Mouse (Mus musculus) lung, embryonic 15.5 days (tissue): Measurements from ENCODE around the gene Il9r. TPM values are rescaled to one million over a fixed set of nuclear protein-coding genes. Genes with fewer than 3 reads are reported as not detected.
A peak's percentile ranks its signal among the peaks of the same experiment; 100 is the strongest.

Experiments used
- ATAC-seq: fragments of 200-750 bp; cut with Nextera tagmentation; 2 replicates; pipeline ENCODE4 v1.8.0; 2017; ENCODE audit warnings: moderate number of reproducible peaks, borderline replicate concordance; ENCODE audit not compliant: low FRiP score, low TSS enrichment; ENCODE audit errors: extremely low read depth
- H3K27ac ChIP-seq: fragments of 300-500 bp; sonication (generic); 2 replicates; pipeline ENCODE4 v1.5.1; 2015; ENCODE audit warnings: moderate library complexity, mild to moderate bottlenecking, inconsistent platforms
- H3K27me3 ChIP-seq: fragments of 300-500 bp; sonication (generic); 2 replicates; pipeline ENCODE4 v1.6.1; 2015; ENCODE audit warnings: inconsistent platforms
- H3K36me3 ChIP-seq: fragments of 300-500 bp; sonication (generic); 2 replicates; pipeline ENCODE4 v1.6.1; 2015; ENCODE audit warnings: inconsistent platforms
- H3K4me1 ChIP-seq: fragments of 300-500 bp; sonication (generic); 2 replicates; pipeline ENCODE4 v1.6.1; 2015; ENCODE audit warnings: inconsistent platforms
- H3K4me2 ChIP-seq: fragments of 300-500 bp; sonication (generic); 2 replicates; pipeline ENCODE4 v1.6.1; 2015; ENCODE audit warnings: inconsistent platforms, mild to moderate bottlenecking, moderate library complexity
- H3K4me3 ChIP-seq: fragments of 300-500 bp; sonication (generic); 2 replicates; pipeline ENCODE4 v1.5.1; 2015; ENCODE audit warnings: mild to moderate bottlenecking, inconsistent platforms
- H3K9ac ChIP-seq: fragments of 300-500 bp; sonication (generic); 2 replicates; pipeline ENCODE4 v1.6.1; 2015; ENCODE audit warnings: inconsistent platforms
- H3K9me3 ChIP-seq: fragments of 300-500 bp; sonication (generic); 2 replicates; pipeline ENCODE4 v1.6.1; 2016; ENCODE audit warnings: inconsistent platforms
- WGBS: fragments of 180-500 bp; shearing (Covaris S2); methylation state at CpG from one replicate; pipeline ENCODE4 v1.1.7; 2015; 5-methylcytosine and 5-hydroxymethylcytosine counted together
- polyA plus RNA-seq: library from polyadenylated mRNA; unstranded; fragments of >200 nt; fragmentation: Nextera tagmentation; extraction: Ambion mirVana; gene quantifications from 2 replicates; pipeline ENCODE4 v1.2.1, GENCODE M21; 2015

Gene Il9r
- polyA plus RNA-seq, 1 experiment from 2014 or later: 0.45 TPM

DNA sequence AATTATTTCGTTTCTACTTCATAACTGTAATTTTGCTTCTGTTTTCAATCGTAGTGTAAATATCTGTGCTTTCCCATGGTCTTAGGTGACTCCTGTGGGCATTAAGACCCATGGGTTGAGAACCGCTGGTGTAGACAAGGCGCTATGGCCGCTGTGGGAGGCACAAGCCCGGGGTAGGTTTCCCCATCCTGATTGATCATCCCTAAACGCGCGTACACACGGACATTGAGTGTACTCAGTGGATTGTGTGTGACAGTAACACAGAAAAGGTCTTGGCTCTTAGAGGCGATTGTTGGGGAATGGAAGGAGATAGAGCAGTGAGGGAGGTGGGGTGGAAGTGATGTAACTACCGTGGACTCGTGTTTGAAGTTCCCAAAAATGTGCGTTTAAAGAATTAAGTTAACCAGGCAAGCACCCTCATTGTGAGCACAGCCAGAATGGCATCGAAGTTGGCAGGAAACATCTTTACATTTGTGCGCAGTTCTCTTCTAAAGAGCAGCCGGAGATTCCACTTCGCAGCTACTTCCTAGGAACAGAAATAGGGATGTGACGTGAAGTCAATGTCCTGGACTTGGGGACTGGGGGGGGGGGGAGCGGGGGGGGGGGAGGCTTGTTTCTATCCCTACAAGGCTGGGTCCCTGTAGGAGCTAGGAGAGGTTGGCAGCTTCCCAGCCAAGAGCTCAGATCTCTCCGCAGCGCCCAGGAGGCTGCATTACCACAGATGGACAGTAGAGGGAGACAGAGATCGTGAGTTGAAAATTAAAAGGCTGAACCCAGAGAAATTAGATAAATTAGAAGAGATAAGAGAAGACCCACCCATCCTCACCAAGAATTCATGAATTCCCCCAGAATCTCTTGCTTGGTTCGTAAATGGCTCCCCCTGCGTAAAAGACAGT lies 17.9 kb downstream of the Il9r start:
- no peaks in the 10 kb centered on the region for H3K36me3 ChIP-seq
- no peaks in the 10 kb centered on the region for H3K4me1 ChIP-seq
- H3K4me3 ChIP-seq: no peak overlapping the region
- no peak overlapping the region for H3K9ac ChIP-seq
- no peaks in the 10 kb centered on the region for H3K9me3 ChIP-seq
- H3K27me3 ChIP-seq: 0 out of 2 replicates have a peak, but pooled peaks cover 3% of the 10 kb centered on the region
- H3K4me2 ChIP-seq: no peak overlapping the region
- WGBS: 43% methylated on average over 23 of the region's 25 CpGs
- H3K27ac ChIP-seq: no peak overlapping the region
- no peak for ATAC-seq

DNA sequence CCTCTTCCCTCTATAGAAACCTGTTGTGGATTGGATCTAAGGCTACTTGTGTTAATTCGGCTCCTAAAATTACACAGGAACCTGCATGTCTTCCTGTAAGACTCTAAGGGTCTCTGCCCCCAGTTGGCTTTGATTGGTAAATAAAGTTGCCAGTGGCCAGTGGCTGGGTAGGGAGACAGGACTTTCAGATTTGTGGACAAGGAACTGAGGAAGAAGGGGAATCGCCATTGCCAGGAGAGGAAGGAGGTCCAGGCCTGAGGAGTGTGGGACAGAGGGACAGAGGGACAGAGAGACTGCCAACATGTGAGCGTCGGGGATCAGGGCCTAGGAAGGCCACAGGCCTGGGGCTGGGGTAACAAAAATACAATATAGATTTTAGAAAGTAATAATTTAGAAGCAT lies 18.8 kb downstream of the Il9r start:
- no peaks in the 10 kb centered on the region for H3K4me1 ChIP-seq
- H3K4me3 ChIP-seq: no peak overlapping the region
- 74% methylated on average over 4 of the region's 4 CpGs for WGBS
- H3K27ac ChIP-seq: no peak overlapping the region
- H3K9me3 ChIP-seq: no peaks in the 10 kb centered on the region
- 0 out of 2 replicates have a peak, but pooled peaks cover 3% of the 10 kb centered on the region for H3K27me3 ChIP-seq
- no peak for ATAC-seq
- H3K36me3 ChIP-seq: no peaks in the 10 kb centered on the region
- no peak overlapping the region for H3K9ac ChIP-seq
- no peak overlapping the region for H3K4me2 ChIP-seq

DNA sequence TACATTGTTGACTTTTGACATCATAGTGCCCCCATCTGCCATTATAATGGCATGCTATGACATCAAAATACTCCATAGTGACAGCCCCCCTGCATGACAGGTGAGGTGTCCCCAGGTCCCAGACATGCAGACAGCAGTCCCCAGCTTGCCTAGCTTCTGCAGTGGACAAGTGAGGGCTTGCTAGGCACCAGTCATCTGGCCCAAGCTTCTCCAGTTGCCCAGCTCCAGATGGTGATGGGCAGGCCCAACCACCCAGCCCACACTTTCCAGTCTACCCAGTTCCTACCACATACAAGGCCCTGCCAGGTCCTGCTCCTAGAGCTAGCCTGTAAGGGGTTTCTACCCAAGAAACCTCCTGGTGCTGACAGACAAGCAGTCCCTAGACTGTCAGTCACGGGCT lies 21.6 kb downstream of the Il9r start:
- 55% methylated on average over 1 of the region's 1 CpGs for WGBS
- Histone ChIP-seq H3K27me3 (no peaks in the 10 kb centered on the region), H3K9ac (no peak overlapping the region), H3K9me3 (no peaks in the 10 kb centered on the region), H3K4me1 (no peaks in the 10 kb centered on the region), H3K27ac (no peak overlapping the region), H3K4me3 (no peak overlapping the region), H3K4me2 (no peak overlapping the region), H3K36me3 (no peaks in the 10 kb centered on the region)
- no peak for ATAC-seq

DNA sequence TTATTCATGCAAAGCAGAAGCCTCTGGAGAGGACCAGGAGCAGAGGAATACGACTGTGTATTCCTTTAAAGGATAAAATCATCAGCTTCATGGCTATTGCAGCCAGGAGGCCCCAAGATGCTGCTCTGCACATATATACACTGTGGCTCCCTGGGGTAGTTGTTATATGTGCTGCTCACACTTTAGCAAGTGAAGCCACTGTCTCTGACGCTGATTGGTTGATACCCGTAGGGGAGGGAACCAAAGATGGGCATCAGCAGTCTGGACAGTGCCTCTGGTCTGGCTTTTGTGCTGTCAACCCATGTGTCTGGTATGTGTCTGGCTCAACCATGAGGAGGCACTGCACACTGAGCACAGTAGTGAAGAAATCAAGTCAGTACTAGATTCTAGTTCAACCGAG lies 33.4 kb downstream of the Il9r start:
- 72% methylated on average over 4 of the region's 4 CpGs for WGBS
- Histone ChIP-seq H3K4me1 (peaks cover 5% of the 10 kb centered on the region), H3K4me2 (no peak overlapping the region), H3K27ac (no peak overlapping the region), H3K9me3 (no peaks in the 10 kb centered on the region), H3K36me3 (no peaks in the 10 kb centered on the region), H3K4me3 (no peak overlapping the region), H3K9ac (no peak overlapping the region), H3K27me3 (peaks cover 4% of the 10 kb centered on the region)
- ATAC-seq: no peak

DNA sequence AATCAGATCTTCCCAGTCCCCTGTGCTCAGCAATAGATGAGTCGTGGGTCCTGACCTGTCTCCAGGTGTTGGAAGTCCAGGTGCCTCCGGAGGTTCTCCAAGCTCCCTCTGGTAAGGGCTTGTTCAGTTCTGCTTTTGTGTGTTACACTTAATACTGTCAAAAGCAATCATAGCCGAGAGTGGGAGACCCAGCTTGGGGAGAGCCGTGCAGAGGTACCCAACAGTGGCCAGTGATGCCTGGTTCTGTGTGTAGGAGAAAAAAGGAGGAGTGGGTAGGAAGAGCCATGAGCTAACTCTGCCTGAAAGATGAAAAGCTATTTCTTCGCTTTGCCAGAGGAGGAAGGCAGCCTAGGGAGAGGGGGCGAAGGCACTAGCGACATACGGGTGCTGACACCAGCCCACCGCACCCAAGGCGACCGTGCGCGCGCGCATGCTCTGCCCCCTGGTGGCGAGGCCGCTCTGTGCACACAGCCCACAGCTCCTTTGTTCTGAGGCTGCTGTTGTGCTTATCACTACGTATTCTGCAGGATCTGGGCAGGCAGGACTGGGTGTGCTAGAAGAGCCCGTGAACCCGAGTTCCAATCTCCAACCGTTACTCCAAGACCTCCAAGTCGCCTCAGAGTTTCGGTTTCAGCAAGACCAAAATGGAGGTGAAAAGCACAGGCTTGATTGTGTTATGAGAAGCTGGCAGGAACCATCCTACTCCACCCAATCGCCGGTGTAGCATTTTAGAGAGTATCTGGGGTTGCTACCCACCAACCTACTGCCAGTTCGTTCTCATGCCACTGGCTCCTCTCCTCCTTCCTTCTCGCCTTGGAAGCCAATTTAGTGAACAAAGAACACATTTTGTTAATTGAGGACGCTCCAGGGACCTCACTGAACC lies 37.9 kb downstream of the Il9r start:
- peak overlapping the region; percentile 55 for H3K4me2 ChIP-seq
- peaks cover 16% of the 10 kb centered on the region for H3K27me3 ChIP-seq
- ATAC-seq: peak; percentile 88
- peaks cover 7% of the 10 kb centered on the region for H3K4me1 ChIP-seq
- no peak overlapping the region for H3K9ac ChIP-seq
- no peak overlapping the region for H3K27ac ChIP-seq
- WGBS: 13% methylated on average over 28 of the region's 28 CpGs
- H3K4me3 ChIP-seq: peak overlapping the region; percentile 22
- H3K36me3 ChIP-seq: no peaks in the 10 kb centered on the region
- no peaks in the 10 kb centered on the region for H3K9me3 ChIP-seq

- no peaks in the 10 kb centered on the region for H3K9me3 ChIP-seq
- H3K27me3 ChIP-seq: peaks cover 16% of the 10 kb centered on the region
- no peaks in the 10 kb centered on the region for H3K36me3 ChIP-seq
- H3K4me1 ChIP-seq: peaks cover 7% of the 10 kb centered on the region
- no peak overlapping the region for H3K4me3 ChIP-seq
- H3K4me2 ChIP-seq: peak overlapping the region; percentile 55
- H3K27ac ChIP-seq: no peak overlapping the region
- 4% methylated on average over 9 of the region's 9 CpGs for WGBS
- ATAC-seq: peak; percentile 37; the same call in 1 of the 2 replicates
- no peak overlapping the region for H3K9ac ChIP-seq
Observed at GRCm38 (mm10) chr11:32161500-32161899, 38.6 kb downstream of the Il9r start.

DNA sequence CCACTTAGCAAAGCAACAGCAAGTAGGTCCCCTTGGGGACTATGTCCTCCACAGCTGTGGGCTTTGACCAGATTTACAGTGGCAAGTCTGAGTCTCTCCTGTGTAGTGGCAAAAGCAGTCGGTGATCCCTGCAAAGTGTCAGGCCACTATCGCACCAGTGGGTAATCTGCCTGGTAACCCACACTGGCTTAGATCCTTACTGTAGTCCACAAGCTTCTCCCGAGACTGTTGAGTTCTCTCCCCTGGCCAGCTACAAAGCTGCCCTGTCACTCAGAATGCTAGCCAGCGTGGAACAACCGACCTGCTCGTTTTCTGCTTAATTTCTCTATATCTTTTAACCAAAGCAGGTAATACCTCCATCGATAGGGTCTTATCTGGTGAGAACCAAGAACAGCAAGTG lies 39.7 kb downstream of the Il9r start:
- 72% methylated on average over 7 of the region's 7 CpGs for WGBS
- H3K4me1 ChIP-seq: peaks cover 7% of the 10 kb centered on the region
- H3K4me3 ChIP-seq: no peak overlapping the region
- H3K4me2 ChIP-seq: no peak overlapping the region
- peaks cover 16% of the 10 kb centered on the region for H3K27me3 ChIP-seq
- no peak for ATAC-seq
- no peaks in the 10 kb centered on the region for H3K9me3 ChIP-seq
- H3K36me3 ChIP-seq: no peaks in the 10 kb centered on the region
- H3K9ac ChIP-seq: no peak overlapping the region
- H3K27ac ChIP-seq: no peak overlapping the region

- H3K9ac ChIP-seq: no peak overlapping the region
- no peaks in the 10 kb centered on the region for H3K36me3 ChIP-seq
- H3K4me2 ChIP-seq: no peak overlapping the region
- H3K4me3 ChIP-seq: no peak overlapping the region
- H3K9me3 ChIP-seq: no peaks in the 10 kb centered on the region
- H3K4me1 ChIP-seq: peaks cover 7% of the 10 kb centered on the region
- H3K27ac ChIP-seq: no peak overlapping the region
- H3K27me3 ChIP-seq: peaks cover 16% of the 10 kb centered on the region
- WGBS: 89% methylated on average over 3 of the region's 3 CpGs
- no peak for ATAC-seq
Observed at GRCm38 (mm10) chr11:32159176-32159575, 40.9 kb downstream of the Il9r start.

DNA sequence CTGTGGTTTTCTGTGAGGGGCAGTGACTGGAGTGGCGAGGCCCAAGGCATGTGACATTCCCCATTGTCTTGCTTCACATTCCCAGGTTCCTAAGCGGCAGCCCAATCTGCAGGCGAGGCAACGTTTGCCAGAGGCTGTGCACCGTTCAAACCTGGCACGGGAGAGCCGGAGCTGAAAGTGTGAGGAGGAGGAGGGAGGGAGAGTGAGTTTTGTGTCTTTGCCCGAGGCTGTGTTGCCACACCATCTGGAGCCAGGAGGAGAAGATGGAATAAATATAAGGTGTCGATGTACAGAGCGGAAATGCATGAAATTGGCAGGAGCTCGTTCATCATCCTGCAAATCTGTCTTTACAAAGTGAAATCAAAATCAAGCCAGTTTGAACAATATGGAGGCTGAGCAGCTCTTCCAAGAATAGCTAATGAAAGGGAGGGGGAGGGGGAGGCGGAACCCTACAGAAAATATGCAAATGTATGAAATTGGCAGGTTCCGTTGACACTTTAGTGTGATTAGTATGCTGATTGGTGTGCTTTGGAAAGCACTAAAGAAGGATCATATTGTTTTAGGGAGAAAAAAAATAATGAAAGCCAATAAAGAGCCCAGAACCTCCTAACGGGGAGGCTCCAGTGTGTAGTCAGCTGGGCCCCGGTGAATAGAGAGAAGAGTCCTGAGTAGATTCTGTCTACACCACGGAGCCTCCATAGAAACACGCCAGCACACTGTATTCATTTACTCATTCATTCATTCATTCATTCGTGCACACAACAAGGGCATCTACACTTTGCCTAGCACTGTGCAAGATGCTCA lies 42.1 kb downstream of the Il9r start:
- H3K36me3 ChIP-seq: no peaks in the 10 kb centered on the region
- H3K4me3 ChIP-seq: no peak overlapping the region
- no peak overlapping the region for H3K4me2 ChIP-seq
- H3K27ac ChIP-seq: no peak overlapping the region
- H3K4me1 ChIP-seq: peaks cover 7% of the 10 kb centered on the region
- ATAC-seq: no peak
- WGBS: 61% methylated on average over 18 of the region's 18 CpGs
- H3K27me3 ChIP-seq: peaks cover 16% of the 10 kb centered on the region
- no peaks in the 10 kb centered on the region for H3K9me3 ChIP-seq
- H3K9ac ChIP-seq: no peak overlapping the region

DNA sequence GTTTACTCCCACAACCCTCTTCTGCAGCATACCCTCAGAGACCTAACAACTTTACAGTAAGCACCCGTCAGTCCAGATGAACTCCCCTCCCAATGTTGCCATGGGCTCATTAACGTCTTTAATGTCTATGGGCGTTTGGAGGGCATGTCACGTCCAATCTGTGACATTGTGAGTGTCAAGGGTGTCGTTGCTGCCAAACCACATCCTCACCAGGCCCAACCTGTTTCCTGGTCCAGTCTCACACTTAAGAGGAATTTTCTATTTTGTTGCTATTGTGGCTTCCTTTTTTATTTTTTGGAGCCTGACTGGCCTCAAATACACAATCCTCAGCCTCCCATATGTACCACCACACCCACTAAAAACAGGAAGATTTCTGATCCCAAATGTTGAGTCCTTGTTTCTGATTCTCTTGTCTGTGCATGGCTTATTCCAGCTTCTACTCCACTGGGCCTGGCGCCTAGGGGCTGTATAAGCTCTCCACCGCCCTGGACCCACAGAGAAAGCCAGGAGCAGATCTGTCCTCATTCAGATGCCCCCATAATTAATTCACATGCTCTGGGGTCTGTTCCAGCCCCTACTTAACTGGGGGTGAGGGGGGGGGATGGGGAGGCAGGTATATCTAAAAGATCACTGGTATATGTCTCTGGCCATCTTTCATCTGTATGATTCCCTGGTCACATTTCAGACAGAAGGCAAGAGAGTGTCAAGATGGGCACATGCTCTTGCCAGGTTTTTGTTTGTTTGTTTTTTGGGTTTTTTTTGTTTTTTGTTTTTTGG lies 43.0 kb downstream of the Il9r start:
- H3K9ac ChIP-seq: no peak overlapping the region
- H3K27me3 ChIP-seq: peaks cover 15% of the 10 kb centered on the region
- WGBS: 78% methylated on average over 7 of the region's 7 CpGs
- no peak overlapping the region for H3K4me3 ChIP-seq
- ATAC-seq: no peak
- H3K4me1 ChIP-seq: peaks cover 6% of the 10 kb centered on the region
- no peak overlapping the region for H3K4me2 ChIP-seq
- no peaks in the 10 kb centered on the region for H3K36me3 ChIP-seq
- H3K9me3 ChIP-seq: no peaks in the 10 kb centered on the region
- H3K27ac ChIP-seq: no peak overlapping the region

DNA sequence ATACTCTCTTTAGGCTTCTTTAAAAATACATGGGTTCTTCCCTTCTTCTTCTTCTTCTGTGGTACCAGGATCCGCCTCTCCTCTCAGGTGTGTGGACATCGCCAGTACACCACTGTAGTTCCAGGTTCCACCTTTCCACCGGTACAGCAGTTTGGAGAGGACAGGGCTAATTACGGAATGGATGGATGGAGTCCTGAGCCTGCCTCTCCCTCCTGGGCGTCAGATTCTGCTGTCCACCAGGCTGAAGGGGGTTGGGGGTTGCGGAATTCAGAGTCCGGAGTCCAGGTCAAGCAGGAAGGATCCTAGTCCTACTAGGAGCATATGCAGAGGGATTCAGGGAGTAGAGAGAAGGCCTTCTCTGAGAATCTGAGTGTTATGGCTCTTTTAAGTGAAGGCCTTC lies 46.9 kb downstream of the Il9r start:
- Histone ChIP-seq H3K9me3 (no peaks in the 10 kb centered on the region), H3K4me2 (no peak overlapping the region), H3K27ac (no peak overlapping the region), H3K36me3 (no peaks in the 10 kb centered on the region), H3K4me1 (no peaks in the 10 kb centered on the region), H3K4me3 (no peak overlapping the region), H3K27me3 (no peaks in the 10 kb centered on the region), H3K9ac (no peak overlapping the region)
- ATAC-seq: no peak
- 92% methylated on average over 7 of the region's 7 CpGs for WGBS
